Mouse (Mus musculus) liver, adult 2 months (tissue): Measurements from ENCODE around the gene Gpr156. TPM values are rescaled to one million over a fixed set of nuclear protein-coding genes. Genes with fewer than 3 reads are reported as not detected.

Experiments used
- DNase-seq: peaks from one replicate; pipeline ENCODE4 v3.0.0-alpha.2; 2011; ENCODE audit warnings: low read depth, low spot score; ENCODE audit errors: extremely low read depth
- H3K27ac ChIP-seq: fragments of 200-500 bp; replicated peaks from 2 replicates; pipeline ENCODE4 v1.5.1; 2012; ENCODE audit warnings: low read depth, mild to moderate bottlenecking, control low read depth, inconsistent platforms, low read length; ENCODE audit not compliant: insufficient read depth
- H3K27me3 ChIP-seq: fragments of 200-500 bp; 2 replicates; pipeline ENCODE4 v1.6.1; 2012; ENCODE audit warnings: mild to moderate bottlenecking, moderate library complexity, low read length, inconsistent platforms; ENCODE audit not compliant: control insufficient read depth, insufficient read depth
- H3K36me3 ChIP-seq: fragments of 200-500 bp; 2 replicates; pipeline ENCODE4 v1.6.1; 2012; ENCODE audit warnings: low read length, inconsistent platforms; ENCODE audit not compliant: control insufficient read depth, insufficient read depth
- H3K4me1 ChIP-seq: fragments of 200-500 bp; 2 replicates; pipeline ENCODE4 v1.6.1; 2011; ENCODE audit warnings: low read length; ENCODE audit not compliant: control insufficient read depth, insufficient read depth
- H3K4me3 ChIP-seq: fragments of 200-500 bp; 2 replicates; pipeline ENCODE4 v1.5.1; 2011; ENCODE audit warnings: low read depth, mild to moderate bottlenecking, control low read depth, low read length, moderate library complexity; ENCODE audit not compliant: insufficient read depth
- H3K79me2 ChIP-seq: fragments of 200-500 bp; 2 replicates; pipeline ENCODE4 v1.6.1; 2012; ENCODE audit warnings: inconsistent platforms, mild to moderate bottlenecking, low read length, moderate library complexity; ENCODE audit not compliant: control insufficient read depth, insufficient read depth
- H3K9ac ChIP-seq: fragments of 200-500 bp; 2 replicates; pipeline ENCODE4 v1.6.1; 2012; ENCODE audit warnings: low read depth, mild to moderate bottlenecking, control low read depth, inconsistent platforms, low read length
- CTCF ChIP-seq: fragments of 200-500 bp; IDR thresholded peaks from 2 replicates; pipeline ENCODE4 v1.5.1; 2011; ENCODE audit warnings: low read depth, low read length, control low read depth
- POLR2A ChIP-seq: fragments of 200-500 bp; IDR thresholded peaks from 2 replicates; pipeline ENCODE4 v1.6.1; 2011; ENCODE audit warnings: low read length, control low read depth; ENCODE audit not compliant: insufficient read depth; ENCODE audit errors: extremely low read depth
- WGBS: fragments of 180-500 bp; shearing (Covaris S2); methylation state at CpG from one replicate; pipeline ENCODE4 v1.1.7; 2018; 5-methylcytosine and 5-hydroxymethylcytosine counted together
- polyA plus RNA-seq: library from polyadenylated mRNA; depleted of rRNA; stranded (reverse); fragments of >200 nt; gene quantifications from 2 replicates; pipeline ENCODE4 v1.2.3, GENCODE M21; 2012
- total RNA-seq: library from RNA; depleted of rRNA; stranded (reverse); fragments of >200 nt; gene quantifications from 2 replicates; pipeline ENCODE4 v1.2.3, GENCODE M21; 2014

Gpr156 gene
- total and polyA plus RNA-seq, 2 experiments = not detected

DNA sequence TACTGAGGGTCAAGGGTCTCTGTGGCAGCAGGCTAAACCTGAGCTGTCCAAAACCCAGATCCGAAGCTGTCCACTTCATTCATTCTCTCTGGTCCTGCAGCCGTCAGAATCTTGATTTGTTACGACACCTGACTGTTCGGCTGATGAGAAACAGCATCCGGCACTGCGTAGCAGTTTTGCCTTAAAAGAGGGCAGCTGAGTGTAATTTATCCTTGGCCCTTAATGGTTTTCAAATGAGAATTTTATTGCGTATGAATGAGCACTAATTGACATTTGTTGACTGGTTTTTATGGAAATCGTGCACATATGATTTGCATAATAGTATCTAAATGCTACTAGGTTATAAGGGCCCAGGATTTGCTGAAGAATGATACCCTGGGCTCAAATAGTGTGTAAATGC lies 21.0 kb downstream of the Gpr156 start:
- Histone ChIP-seq H3K27me3 (no peaks in the 10 kb centered on the region), H3K4me1 (no peaks in the 10 kb centered on the region), H3K9ac (no peak overlapping the region), H3K27ac (no peak overlapping the region), H3K36me3 (no peaks in the 10 kb centered on the region), H3K79me2 (no peaks in the 10 kb centered on the region), H3K4me3 (no peak overlapping the region)
- TF ChIP-seq POLR2A (no peak), CTCF (no peak)
- 78% methylated on average over 8 of the region's 8 CpGs for WGBS
- no peak for DNase-seq

DNA sequence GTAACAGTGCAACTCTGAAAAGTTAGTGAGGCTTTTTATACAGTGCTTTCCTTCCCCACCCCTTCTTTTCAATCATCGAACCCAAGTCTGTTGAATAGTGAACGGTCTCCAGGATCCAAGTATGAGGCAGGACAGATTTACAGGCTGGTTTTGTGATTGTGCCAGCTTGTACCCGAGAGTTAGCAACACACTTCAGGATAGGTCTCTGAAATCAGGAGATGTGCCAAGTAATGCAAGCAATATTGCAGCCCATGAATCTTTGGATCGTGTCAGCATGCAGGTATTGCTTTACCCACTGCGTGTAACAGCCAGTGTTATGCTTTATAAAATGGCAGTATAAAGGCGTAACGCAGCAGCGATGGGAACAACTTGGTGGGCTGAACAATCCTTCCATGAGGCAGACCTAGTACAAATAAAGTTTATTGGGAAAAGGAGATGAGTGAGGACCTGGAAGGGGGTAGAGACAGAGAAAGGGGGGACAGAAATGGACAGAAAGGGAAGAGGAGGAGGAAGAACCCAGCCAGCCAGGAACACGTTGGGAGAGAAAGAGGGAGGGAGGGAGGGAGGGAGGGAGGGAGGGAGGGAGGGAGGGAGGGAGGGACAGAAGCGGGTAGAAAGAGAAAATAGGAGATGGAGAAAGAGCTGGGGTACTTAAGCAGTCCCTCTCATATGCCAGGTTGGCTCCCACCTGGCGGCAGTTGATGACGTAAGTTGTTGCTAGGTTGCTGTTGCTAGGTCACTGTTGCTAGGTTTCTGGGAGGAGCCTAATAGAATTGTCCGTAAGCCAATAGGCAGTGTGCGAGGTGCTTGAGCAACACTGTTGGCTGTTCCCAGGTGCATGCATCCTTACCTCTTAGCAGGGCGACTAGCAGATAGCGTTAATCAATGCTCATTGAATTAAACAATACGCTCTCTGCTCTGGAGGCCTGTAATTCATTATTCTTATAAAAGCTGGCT lies 22.1 kb downstream of the Gpr156 start:
- H3K9ac ChIP-seq = no peak overlapping the region
- TF ChIP-seq CTCF (no peak), POLR2A (no peak)
- H3K4me1 ChIP-seq = no peaks in the 10 kb centered on the region
- WGBS = 54% methylated on average over 16 of the region's 17 CpGs
- H3K36me3 ChIP-seq = no peaks in the 10 kb centered on the region
- peak; percentile 53 for DNase-seq
- H3K79me2 ChIP-seq = no peaks in the 10 kb centered on the region
- no peak overlapping the region for H3K4me3 ChIP-seq
- H3K27me3 ChIP-seq = no peaks in the 10 kb centered on the region
- H3K27ac ChIP-seq = no peak overlapping the region

DNA sequence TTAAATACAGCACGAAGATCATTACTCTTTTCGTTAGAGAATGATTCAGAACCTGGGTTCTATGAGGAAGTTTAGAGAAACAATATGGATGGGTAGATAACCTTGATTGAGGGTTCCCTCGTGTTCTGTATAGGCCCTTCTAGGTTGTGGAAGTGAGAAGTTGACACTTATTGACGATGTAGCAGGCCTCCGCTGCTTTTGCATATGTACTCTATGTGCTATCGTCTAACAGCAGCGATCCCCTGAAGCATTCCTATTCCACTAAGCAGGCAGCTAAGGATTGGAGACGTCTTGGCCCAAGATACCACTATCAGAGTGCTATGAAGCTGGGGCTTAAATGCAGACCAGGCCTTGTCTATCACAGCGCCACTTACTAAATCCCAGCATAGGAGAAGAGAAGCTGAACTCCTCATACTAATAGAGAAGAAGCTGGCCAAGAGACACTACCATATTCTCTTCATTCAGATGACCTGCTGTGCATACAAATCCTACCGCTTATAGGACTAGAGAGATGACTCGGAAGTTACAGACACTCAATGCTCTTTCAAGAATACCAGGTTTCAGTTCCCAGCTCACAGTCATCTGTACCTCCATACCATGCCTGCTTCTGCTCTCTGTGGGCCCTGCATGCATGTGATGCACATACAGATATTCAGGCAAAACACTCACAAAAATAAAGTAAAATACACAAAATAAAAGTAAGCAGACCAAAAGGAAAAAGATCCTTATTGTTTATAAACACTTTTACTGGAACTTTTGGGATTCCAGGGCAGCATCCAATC lies 23.0 kb downstream of the Gpr156 start:
- WGBS = 80% methylated on average over 11 of the region's 11 CpGs
- Histone ChIP-seq H3K27ac (no peak overlapping the region), H3K9ac (no peak overlapping the region), H3K27me3 (no peaks in the 10 kb centered on the region), H3K4me3 (no peak overlapping the region), H3K36me3 (no peaks in the 10 kb centered on the region), H3K4me1 (no peaks in the 10 kb centered on the region), H3K79me2 (no peaks in the 10 kb centered on the region)
- no peak for TF ChIP-seq CTCF
- no peak for TF ChIP-seq POLR2A
- DNase-seq = no peak

DNA sequence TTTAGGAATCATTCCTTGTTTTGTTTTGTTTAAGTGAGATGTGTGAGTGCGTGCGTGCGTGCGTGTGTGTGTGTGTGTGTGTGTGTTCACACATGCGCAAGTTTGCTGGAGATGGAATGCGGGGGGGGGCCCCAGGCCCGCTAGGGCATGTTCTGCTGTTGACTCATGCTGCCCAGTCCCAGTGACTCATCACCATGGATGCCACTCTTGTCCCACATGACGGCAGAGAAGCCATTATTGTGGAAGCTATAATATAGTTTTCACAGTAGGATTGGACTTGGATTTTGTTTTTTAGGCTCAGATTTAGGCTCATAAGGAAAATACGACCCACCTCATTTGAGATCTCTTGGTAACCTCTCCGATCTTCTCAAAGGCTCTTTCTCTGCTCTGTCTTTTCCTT lies 24.0 kb downstream of the Gpr156 start:
- no peaks in the 10 kb centered on the region for H3K27me3 ChIP-seq
- no peak overlapping the region for H3K9ac ChIP-seq
- no peaks in the 10 kb centered on the region for H3K36me3 ChIP-seq
- 89% methylated on average over 10 of the region's 10 CpGs for WGBS
- DNase-seq = no peak
- H3K27ac ChIP-seq = no peak overlapping the region
- no peak overlapping the region for H3K4me3 ChIP-seq
- no peaks in the 10 kb centered on the region for H3K79me2 ChIP-seq
- H3K4me1 ChIP-seq = no peaks in the 10 kb centered on the region
- TF ChIP-seq POLR2A (no peak), CTCF (no peak)

DNA sequence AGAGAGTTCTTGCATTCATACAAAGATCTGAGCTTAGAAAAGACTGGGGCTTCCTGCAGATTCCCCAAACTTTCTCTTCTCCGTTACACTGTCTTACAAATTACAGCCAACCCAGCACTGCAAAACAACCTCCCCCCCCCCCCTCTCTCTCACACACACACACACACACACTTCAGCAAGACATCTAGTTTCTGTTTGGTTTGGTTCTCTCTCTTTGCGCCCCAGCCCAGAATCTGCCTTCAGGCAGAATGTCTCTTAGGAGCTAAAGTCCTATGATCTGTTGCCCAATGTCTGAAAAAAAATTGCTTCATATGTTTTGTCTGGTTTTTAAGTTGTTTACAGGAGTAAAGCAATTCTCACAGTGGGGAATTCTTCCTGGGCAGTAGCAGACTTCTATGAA lies 27.4 kb downstream of the Gpr156 start:
- Histone ChIP-seq H3K27ac (no peak overlapping the region), H3K9ac (no peak overlapping the region), H3K27me3 (no peaks in the 10 kb centered on the region), H3K79me2 (no peaks in the 10 kb centered on the region), H3K4me1 (no peaks in the 10 kb centered on the region), H3K36me3 (no peaks in the 10 kb centered on the region), H3K4me3 (no peak overlapping the region)
- WGBS = 58% methylated on average over 2 of the region's 2 CpGs
- no peak for DNase-seq
- no peak for TF ChIP-seq CTCF
- no peak for TF ChIP-seq POLR2A
